Mouse (Mus musculus) thymus, postnatal 36 days (tissue): ENCODE data around the gene Arl4d.
"Not testable (repeated sequence)": the region's sequence is repeated elsewhere in the genome, so short reads cannot be mapped to it uniquely, and the experiment has no call there.

Experiments
- DNase-seq, 2 experiments: peaks; one replicate each; pipeline ENCODE4 v3.0.0; 2022; ENCODE audit warnings: mixed read lengths in 2 of 2

The Arl4d gene

DNA sequence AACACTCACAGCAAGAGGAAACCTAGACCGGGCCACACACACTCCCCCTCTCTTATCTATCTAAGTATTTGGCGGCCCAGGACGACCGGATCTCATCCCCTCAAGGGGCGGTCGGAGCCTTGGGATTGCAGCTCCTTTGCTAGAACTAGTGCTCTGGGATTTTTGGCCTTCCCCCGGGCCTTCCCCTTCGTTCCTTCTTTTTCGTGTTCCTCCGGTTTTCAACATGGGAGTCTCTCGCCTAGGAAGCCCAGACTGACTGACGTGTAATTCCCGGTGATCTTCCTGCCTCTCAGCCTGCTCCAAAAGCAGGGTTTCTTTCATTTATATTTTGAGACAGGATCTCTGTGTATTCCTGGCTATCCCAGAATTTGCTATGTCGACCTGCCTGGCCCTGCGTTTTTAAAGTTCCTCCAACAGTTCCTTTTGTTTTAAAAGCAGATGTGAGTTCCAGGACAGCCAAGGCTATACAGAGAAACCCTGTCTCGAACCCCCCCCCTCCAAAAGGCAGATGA, 19.0 kb upstream of the Arl4d start:
- not testable (repeated sequence) for DNase-seq

DNA sequence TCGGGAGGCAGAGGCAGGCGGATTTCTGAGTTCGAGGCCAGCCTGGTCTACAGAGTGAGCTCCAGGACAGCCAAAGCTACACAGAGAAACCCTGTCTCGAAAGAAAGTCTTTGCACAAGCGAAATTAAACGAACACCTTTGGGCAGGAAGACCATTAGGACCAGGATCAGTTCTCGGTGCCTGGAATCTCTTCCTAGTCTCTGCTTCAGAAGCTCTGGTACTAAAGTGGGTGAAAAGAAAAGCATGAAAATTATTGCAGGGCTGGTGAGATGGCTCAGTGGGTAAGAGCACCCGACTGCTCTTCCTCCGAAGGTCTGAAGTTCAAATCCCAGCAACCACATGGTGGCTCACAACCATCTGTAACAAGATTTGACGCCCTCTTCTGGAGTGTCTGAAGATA, 18.2 kb upstream of the Arl4d start:
- not testable (repeated sequence) for DNase-seq

GRCm38 (mm10) chr11:101656356-101656755, 9.0 kb upstream of the Arl4d start:
- no peak for DNase-seq

- DNase-seq = no peak
Measured at GRCm38 (mm10) chr11:101657528-101657885, 7.8 kb upstream of the Arl4d start.

- DNase-seq = peak; percentile 79 to 82
Measured at GRCm38 (mm10) chr11:101657886-101658750, 7.2 kb upstream of the Arl4d start.

- DNase-seq = peak; percentile 36 to 38
Measured at GRCm38 (mm10) chr11:101658751-101659558, 6.4 kb upstream of the Arl4d start.

GRCm38 (mm10) chr11:101661191-101661590, 4.2 kb upstream of the Arl4d start:
- DNase-seq = no peak

GRCm38 (mm10) chr11:101661786-101662185, 3.6 kb upstream of the Arl4d start:
- DNase-seq = no peak

DNA sequence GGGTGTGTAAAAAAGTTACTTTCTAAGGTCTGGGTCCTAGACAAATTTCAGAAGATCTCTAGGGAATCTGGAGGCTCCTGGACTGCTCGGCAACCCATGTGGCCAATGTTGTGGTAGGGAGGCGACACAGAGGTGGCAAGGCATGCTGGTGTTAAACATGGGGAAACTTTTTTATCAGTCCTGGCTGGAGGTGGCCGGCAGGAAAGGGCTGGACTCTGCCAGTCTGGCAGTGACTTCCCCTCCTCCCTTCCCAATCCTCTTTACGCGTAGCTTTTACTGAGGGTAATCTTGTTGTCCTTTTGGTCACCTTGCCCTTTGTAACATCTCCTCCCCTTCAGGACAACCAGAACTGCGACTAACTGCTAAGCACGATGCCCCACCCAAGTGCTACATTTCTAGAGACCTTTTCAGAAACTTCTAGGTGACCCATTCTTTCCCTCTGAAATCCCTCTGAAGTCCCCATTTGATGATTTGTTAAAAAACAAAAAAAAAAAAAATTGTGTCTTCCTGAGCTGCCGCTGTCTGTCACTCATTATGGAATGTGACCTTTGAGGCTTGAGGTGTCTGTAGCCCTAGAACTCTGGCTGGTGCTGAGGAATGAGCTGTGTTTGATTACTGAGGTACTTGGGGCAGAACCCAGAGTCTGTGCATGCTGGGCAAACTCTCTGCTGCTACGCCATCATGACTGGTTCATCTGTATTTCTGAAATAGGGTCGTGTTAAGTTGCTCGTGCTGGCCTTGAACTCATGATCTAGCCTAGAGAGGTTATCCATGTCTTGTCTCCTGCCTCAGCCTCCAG, 1.9 kb upstream of the Arl4d start:
- no peak for DNase-seq

GRCm38 (mm10) chr11:101665636-101665992, 273 bp downstream of the Arl4d start:
- DNase-seq = no peak

GRCm38 (mm10) chr11:101666626-101667345, 1.4 kb downstream of the Arl4d start:
- no peak for DNase-seq

DNA sequence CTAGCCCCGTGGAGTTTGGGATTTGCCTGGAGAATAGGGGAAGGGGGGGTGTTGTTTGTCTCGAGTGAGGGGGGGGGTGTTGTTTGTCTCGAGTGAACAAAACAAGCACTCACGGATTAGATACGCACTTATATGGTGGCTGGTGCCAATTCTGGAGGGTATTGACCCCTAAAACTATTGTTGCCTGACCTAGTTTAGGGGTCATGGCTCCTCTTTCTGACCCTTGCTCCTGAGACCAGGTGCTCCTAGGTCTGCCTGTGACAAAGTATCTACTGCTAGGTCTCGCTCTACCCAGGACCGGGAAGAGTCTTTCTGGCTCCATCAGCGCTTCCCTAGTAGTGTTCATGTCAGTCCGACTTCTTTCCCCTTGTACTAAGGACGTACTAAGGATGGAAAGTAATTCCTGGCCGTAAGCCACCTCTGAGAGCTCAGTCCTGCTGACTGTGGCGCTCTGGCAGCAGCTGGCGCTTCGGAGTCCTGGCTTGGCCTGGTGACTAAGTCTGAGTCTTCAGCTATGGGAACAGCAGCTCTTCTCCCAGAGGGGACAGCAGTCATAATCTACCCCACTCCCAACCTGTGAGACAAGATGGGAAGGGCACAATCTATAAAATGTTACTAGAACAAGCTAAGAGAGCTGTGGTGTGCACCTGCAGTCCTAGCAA, 2.7 kb downstream of the Arl4d start:
- no peak for DNase-seq

- DNase-seq = no peak
Measured at GRCm38 (mm10) chr11:101668546-101669261, 3.4 kb downstream of the Arl4d start.

GRCm38 (mm10) chr11:101670334-101670733, 5.0 kb downstream of the Arl4d start:
- DNase-seq = no peak

GRCm38 (mm10) chr11:101671255-101671654, 5.9 kb downstream of the Arl4d start:
- no peak for DNase-seq

- no peak for DNase-seq
Measured at GRCm38 (mm10) chr11:101673010-101673642, 7.8 kb downstream of the Arl4d start.

DNA sequence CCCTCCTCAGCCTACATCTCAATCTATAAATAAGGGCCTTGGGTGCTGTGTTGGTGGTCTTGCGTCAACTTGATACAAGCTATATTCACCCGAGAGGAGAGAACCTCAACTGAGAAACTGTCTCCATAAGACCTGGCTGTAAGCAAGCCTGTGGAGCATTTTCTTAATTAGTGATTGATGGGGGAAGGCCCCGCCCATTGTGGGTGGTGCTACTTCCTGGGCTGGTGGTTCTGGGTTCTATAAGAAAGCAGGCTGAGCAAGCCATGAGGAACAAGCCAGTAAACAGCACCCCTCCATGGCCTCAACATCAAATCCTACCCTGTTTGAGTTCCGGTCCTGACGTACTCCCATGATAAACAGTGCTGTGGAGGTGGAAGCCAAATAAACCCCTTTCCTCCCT, 8.8 kb downstream of the Arl4d start:
- no peak for DNase-seq

- no peak for DNase-seq
Measured at GRCm38 (mm10) chr11:101675349-101675748, 10.0 kb downstream of the Arl4d start.

- no peak for DNase-seq
Measured at GRCm38 (mm10) chr11:101677655-101678054, 12.3 kb downstream of the Arl4d start.

DNA sequence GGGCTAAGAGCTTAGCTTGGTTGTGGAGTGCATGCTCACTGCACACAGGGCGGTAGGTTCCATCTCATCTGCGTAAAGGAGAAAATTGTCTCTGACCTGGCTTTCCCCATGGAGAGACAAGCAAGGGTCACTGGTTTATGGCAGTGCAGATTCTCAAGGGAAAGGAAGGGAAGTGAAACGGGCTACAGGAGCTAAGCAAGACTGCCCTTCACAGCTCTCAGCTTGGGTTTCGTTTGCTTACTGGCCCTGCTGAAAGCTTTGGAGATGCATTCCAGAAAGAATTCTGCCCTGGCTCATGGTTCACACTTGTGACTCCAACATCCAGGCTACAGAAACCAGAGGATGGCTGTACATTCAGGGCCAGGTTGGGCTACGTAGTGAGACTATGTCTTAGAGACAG, 13.4 kb downstream of the Arl4d start:
- no peak for DNase-seq

DNA sequence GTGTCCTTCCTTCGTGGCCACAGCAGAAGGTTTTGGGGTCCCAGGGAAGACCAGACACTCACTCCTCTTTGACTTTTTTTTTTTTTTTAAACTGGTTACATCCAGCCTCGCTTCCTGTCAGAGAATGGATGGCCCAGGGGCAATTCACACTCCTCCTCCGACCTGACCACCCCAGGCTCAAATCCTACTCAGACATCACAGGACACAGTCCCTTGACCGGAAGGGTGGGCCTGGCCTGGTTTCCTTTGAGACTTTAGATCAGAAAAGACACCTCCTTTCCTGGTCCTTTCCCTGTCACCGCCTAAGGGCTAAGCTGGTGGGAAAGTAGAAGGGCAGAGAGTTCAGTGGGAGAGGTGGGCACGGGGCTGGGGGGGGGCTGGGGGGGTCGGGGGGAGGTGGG, 14.6 kb downstream of the Arl4d start:
- no peak for DNase-seq
